Mouse (Mus musculus) A20 (cell line): Measurements from ENCODE around the gene Rpl7l1.
A peak's percentile ranks its signal among the peaks of the same experiment; 100 is the strongest.
"Not testable (repeated sequence)": the region's sequence is repeated elsewhere in the genome, so short reads cannot be mapped to it uniquely, and the experiment has no call there.

Source experiments
- DNase-seq: peaks from one replicate; pipeline ENCODE4 v3.0.0-alpha.2; 2011; ENCODE audit warnings: low read depth, low spot score

The Rpl7l1 gene

GRCm38 (mm10) chr17:46775070-46775469 is 7.4 kb downstream of the Rpl7l1 start:
- DNase-seq, result no peak

- DNase-seq, result no peak
Observed at GRCm38 (mm10) chr17:46774131-46774472, 8.4 kb downstream of the Rpl7l1 start.

GRCm38 (mm10) chr17:46773278-46774130 is 9.0 kb downstream of the Rpl7l1 start:
- DNase-seq, result peak; percentile 76

GRCm38 (mm10) chr17:46772404-46773277 is 9.8 kb downstream of the Rpl7l1 start, which contains the start of gene 2310039H08Rik:
Gene 2310039H08Rik (plus strand): TSS chr17:46772635.
- DNase-seq, result peak; percentile 95

GRCm38 (mm10) chr17:46772038-46772403 is 10.5 kb downstream of the Rpl7l1 start:
- DNase-seq, result no peak

GRCm38 (mm10) chr17:46771616-46772015 is 10.9 kb downstream of the Rpl7l1 start:
- no peak for DNase-seq

GRCm38 (mm10) chr17:46771025-46771424 is 11.4 kb downstream of the Rpl7l1 start:
- DNase-seq, result peak; percentile 43

GRCm38 (mm10) chr17:46770546-46770945 is 11.9 kb downstream of the Rpl7l1 start:
- no peak for DNase-seq

GRCm38 (mm10) chr17:46767868-46768267 is 14.6 kb downstream of the Rpl7l1 start:
- no peak for DNase-seq

GRCm38 (mm10) chr17:46764916-46765315 is 17.6 kb downstream of the Rpl7l1 start:
- DNase-seq, result not testable (repeated sequence)

- DNase-seq, result no peak
Observed at GRCm38 (mm10) chr17:46763544-46763943, 18.9 kb downstream of the Rpl7l1 start, which contains the start of gene Ptcra. Gene Ptcra (minus strand): TSS chr17:46763712.

- no peak for DNase-seq
Observed at GRCm38 (mm10) chr17:46758753-46759152, 23.7 kb downstream of the Rpl7l1 start.

- peak; percentile 99 for DNase-seq
Observed at GRCm38 (mm10) chr17:46751794-46752556, 30.5 kb downstream of the Rpl7l1 start, which contains the start of gene Cnpy3. Gene Cnpy3 (minus strand): TSS chr17:46752214.

GRCm38 (mm10) chr17:46751056-46751793 is 31.2 kb downstream of the Rpl7l1 start:
- peak; percentile 94 for DNase-seq

GRCm38 (mm10) chr17:46750580-46750979 is 31.9 kb downstream of the Rpl7l1 start:
- no peak for DNase-seq

- peak; percentile 73 for DNase-seq
Observed at GRCm38 (mm10) chr17:46749282-46749681, 33.2 kb downstream of the Rpl7l1 start.

- DNase-seq, result no peak
Observed at GRCm38 (mm10) chr17:46747806-46748205, 34.7 kb downstream of the Rpl7l1 start.

GRCm38 (mm10) chr17:46747234-46747633 is 35.2 kb downstream of the Rpl7l1 start:
- no peak for DNase-seq

GRCm38 (mm10) chr17:46745506-46745905 is 37.0 kb downstream of the Rpl7l1 start:
- peak; percentile 51 for DNase-seq

GRCm38 (mm10) chr17:46742986-46743385 is 39.5 kb downstream of the Rpl7l1 start:
- no peak for DNase-seq

GRCm38 (mm10) chr17:46741305-46741704 is 41.2 kb downstream of the Rpl7l1 start:
- no peak for DNase-seq
